Mouse (Mus musculus) embryo, embryonic 9.5 days (tissue): ENCODE results near the gene Palld.

Experiments used
- DNase-seq: peaks from one replicate; pipeline ENCODE4 v3.0.0-alpha.2; 2017; ENCODE audit errors: extremely low spot score

The Palld gene

DNA sequence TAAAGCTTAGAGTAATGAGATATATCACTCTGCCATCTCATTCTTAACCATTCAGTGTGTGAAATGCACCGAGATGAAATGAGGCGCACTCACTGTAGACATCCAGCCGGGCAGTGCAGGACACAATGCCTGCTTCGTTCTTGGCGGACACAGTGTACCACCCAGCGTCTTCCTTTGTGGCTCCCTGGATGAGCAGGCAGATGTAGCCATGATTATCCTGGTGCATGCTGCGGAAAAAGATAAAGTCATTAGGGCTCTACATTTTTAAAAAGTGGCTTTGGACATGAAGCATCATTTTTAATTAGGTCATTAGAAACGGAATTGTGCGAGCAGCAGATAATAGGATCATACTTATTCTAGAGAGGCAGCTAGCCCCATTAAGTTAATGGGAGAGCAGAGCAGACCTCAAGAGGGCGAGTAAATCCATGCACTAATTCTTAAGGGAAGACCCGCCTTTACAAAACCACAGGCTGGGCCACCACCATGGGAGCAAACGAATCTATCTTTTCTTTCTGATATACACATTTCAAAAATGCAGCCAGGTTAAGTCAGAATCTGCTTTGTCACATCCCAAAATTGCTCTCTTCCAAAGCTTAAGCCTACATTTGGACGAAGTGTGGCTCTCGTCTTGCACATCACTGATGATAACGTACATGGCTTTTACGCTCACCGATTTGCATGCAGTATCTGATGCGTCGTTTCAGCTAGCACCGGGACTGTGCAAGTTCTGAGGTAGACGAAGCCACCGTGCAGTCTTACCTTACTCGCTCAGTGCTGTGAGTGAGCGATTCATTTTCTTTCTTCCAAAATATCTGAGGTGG, 387.2 kb downstream of the Palld start:
- no peak for DNase-seq

DNA sequence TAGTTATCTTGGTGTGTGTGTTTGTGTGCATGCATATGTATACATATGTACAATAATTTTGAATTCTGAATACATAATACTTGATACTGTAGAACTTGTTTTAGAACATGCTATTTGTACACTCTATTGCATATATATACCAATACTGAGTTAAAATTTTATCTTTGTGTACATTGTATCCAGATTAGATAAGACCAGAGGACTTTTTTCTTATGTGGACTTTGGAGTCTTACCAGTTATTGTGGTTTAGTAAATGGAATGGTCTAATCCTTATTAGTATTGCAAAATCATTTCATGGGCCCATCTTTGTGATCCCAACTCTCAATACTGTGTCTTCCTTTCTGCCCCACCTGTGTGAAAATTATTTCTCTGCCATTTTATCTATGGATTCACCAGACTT, 400.2 kb downstream of the Palld start:
- DNase-seq: no peak

DNA sequence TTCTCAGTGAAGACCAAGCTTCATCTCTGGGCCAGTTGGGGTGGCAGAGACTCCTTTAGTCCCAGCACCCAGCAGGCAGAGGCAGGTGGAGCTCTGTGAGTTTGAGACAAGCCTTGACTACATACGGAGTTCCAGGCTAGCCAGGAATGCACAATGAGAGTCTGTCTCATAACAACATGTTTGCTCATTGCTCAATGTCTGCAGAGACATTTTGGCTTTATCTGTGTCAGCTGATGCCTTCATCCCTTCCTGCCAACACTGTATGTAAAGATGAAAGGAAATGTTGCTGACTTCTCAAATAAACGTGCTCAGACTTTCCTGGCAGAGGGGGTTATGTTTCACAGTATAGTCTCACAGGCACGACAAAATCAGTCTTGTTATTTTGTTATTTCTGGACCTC, 401.6 kb downstream of the Palld start:
- DNase-seq: no peak

DNA sequence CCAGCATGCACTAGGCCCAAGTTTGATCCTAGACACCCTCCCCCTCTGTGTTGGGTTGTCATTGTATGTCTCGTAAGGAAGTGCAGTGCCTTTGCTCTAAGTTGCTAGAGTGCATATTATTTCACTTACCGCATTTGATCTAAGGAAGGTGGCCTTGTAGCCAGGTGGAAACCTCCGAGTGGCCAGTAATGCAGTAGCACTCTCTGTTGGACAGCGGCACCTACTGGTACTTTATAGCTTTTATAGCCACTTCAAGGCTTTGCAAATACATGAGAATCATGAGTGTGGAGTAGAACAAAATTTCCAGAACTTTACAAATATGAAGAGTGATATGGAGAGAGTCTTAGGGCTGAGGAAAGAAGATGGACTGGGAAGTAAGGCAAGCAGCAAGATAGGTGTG, 403.5 kb downstream of the Palld start:
- no peak for DNase-seq

DNA sequence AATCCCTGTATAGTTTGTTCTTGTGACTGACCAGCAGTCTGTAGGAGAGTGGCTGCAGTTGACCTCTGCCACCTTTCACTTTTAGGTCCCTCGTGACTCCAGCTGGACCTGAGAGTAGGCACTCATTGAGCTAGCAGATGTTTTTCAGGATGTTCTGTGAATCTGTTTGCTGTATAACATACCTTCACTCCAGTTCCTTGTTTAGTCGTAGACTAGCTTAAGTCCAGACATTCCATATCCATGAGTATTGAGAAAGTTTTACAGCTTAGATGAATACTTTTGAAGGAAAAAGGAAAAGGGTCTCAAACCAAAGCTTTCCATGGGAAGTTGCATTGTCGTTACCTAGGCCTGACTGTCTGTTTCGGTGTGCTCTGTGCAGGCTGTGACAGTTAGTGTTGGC, 405.4 kb downstream of the Palld start:
- DNase-seq: no peak

DNA sequence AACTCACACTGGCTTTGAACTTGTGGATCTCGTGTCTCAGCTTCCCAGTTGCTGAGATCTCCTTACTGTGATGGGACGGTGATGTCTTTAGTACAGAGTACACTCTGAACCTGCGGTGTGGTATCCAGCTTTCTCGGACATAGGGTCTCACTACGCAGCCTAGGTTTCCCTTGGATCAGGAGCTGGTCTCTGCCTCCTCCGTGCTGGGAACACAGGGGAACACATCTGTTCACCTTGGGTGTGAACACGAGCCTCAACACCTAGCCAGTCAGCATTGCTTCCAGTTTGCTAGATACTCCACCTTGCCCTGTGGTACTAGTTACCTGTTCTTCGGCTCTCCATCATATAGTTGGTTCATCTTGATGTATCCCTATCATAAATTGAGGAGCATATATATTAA, 413.9 kb downstream of the Palld start:
- DNase-seq: no peak

DNA sequence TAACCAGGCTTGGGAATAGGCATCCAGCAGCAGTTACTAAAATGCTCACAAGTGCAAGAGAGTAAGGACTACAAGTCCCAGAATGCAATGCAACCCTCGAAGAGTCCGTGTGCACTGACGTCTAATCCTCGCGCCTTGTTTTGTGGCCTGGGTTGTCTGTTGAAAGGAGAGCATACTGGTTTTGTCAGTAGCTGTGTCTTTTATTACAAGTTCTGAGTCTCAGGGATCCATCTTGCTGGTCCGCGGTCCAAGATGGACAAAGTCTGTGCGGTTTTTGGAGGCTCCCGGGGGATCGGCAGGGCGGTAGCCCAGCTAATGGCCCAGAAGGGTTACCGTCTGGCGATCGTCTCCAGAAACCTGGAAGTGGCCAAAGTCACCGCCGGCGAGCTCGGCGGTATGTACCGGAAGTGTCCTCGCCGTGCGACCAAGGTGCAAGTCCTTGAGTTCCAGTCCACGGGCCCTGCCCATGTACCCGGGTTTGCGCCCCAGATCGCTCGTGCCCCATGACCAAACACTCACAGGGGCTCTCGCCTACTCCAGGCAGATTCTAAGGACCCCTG, 414.8 kb downstream of the Palld start, which contains the start of gene Cbr4:
Gene Cbr4 (plus strand): TSS at position 138 of the 560 bp plus-strand sequence.
- DNase-seq: peak; percentile 89

DNA sequence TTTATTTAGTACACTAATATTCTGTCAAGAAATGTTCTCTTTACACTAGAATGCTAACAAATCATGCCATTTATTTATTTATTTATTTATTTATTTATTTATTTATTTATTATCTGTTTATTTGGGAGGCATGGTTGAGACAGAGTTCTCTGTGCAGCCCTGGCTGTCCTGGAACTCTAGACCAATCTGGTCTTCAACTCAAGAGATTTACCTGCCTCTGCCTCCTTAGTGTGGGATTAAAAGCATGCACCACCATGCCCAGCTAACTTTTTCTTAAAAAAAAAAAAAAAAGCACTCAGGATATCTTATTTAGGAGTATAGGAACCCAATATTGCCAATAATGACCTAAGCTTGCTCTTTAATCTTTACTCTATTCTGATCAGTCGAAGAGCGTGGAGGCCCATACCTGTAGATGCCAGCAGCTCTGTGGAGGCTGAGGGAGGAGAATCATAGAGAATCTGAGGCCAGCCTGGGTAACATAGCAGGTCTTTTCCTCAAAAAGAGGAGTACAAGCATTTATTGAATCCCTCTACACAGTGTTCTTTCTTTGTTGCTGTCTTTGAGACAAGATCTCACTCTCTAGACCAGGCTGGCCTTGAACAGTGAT, 415.5 kb downstream of the Palld start:
- no peak for DNase-seq

DNA sequence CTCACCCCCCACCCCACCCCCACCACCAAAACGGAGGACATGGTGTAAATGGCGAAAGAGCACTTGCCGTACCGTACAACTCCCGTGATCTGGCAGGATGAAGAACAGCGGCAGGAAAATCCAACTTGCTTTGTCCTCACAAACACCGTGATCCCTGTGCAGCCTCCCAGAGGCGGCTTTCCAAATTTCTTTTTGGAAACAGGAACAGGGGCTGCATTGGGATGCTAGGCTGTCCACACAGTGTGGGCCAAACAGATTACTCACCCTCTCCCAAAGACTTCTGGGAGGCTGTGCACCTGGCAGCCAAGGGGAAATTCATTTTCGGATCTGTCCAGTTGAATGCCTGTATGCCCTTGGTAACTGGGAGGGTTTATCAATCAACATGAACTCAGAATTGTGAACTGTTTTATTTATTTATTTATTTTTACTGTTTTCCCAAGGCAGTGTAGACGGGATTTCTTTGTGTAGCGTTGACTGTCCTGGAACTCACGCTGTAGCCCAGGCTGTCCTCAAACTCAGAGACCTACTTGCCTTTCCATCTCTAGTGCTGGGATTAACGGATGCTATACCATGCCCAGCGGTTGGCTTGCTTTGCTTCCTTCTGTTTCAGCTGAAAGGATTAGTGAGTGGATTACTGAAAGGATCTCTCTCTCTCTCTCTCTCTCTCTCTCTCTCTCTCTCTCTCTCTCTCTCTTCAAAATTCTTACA, 422.1 kb downstream of the Palld start:
- DNase-seq: no peak

DNA sequence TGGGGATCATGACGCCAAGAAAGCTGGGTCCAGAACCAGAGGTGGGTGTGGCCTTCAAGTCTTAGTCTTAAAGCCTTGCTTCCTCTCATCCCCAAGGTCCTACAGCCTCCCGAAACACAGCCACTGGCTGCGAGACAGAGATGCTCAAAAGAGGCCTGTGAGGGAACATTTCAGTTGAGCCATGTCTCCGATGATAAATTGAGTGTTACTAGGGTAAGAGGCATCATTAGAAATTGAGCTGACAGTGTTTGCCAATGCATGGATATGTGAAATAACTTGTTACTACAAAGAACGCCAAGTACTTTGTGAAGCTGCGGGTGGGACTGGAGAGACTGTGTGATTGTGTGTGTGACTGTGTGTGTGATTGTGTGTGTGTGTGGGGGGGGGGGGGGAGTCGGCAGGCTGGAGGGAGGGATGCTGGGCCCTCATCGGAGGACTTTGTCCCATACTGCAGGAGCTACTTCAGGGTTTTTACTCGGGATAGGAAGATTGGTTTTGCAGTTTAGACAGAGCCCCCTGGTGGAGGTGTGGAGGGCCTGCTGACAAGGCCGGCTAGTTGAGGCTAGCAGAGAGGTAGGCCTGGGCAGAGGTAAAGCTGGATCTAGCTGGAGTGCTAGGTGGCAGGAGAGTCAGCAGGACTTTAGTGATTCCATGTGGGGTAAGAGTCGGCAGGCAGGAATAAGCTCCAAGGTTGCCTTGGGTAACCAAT, 422.8 kb downstream of the Palld start:
- DNase-seq: peak; percentile 61

DNA sequence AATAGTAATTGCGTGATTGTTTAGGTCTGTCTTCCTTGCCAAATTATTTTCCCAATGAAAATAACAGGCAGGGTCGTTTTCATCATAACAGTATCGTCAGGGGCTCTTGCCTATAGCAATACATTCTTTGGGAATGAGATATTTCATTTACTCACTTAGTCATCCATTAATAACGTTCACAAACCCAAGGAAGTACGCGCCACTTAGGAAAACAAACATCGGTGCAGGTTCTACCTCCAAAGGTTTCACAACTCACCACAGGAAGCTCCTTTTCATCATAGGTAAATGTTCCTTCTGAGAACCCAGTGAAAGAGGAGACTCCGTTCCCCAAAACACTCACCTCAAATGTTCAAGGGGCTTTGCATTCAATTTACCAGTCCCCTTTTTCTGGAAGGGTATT, 423.7 kb downstream of the Palld start:
- no peak for DNase-seq

DNA sequence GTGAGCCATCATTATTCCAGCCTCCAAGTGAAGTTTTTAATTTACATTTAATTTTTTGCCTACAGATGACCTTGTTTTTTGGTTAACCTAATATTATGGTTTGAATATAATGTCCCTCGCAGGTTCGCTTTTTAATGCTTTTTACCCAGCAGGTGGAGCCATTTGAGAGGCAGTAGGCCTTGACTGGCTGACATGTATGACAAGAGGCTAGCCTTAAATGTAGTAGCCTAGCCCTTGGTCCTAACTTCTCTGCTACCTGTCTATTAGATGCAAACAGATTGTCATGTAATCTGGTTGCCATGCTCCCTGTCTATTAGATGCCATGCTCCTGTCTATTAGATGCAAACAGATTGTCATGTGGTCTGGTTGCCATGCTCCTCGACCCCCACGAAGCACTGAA, 424.3 kb downstream of the Palld start:
- DNase-seq: no peak

DNA sequence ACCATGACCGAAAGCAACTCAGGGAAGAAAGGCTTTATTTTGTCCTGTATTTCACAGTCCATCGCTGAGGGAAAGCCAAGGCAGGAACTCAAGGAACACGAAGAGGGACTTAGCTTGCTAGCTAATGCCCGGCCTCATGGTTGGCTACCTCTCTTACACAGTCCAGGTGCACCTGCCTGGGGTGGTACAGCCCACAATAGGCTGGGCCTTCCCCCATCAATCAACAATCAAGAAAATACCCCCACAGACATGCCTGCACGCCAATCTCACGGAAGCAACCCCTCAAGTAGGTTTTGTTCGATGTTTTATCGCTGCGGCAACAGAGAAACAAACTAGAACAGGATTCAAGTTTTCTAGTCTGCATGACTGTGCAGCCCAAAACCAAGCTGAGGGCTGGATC, 426.3 kb downstream of the Palld start:
- no peak for DNase-seq

DNA sequence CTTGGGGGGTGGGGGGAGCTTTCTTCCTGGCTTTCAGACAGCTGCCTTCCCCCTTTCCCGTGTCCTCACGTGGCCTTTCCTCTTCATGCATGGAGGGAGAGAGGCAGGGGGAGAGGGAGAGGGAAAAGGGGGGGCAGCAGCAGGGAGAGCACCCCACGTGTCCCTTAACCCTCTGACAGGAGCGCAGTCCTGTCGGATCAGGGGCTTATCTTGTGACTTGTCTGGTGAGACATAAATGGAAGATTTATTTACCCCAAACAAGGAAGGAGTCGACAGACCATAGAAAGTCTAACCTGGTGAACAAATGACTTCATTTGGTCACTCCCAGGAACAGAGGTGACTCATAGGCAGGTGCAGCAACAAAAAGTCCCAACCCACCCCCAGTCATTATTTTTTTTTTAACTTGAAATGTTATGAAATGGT, 427.2 kb downstream of the Palld start:
- DNase-seq: no peak

DNA sequence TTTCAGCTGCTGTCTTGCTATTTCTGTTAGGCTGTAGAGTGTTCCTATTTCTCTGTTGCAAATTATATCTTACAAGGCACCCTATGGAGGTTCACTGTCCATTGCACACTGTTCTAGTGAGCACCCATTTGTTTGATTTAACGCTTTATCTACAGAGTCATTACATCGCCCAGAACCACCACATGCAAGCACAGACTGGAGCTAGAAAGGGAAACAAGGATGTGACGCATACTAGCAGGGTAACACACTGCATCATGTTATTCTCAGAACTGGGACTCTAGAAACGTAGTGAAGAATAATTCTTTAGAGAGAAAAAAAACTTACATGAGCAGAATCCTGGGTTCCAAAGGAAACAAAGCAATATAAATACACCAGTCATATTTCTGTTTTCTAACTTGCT, 432.3 kb downstream of the Palld start:
- DNase-seq: no peak

DNA sequence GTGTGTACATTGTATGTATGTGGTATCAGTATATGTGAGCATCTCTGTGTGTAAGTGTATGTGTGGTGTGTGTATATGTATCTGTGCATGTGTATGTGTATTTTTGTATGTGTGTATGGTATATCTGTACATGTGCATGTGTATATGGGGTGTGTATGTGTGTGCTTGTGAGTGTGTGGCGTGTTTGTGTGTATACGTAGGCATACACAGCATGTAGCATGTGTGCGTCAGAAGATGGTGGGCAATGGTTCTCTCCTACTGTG, 435.0 kb downstream of the Palld start:
- DNase-seq: no peak

DNA sequence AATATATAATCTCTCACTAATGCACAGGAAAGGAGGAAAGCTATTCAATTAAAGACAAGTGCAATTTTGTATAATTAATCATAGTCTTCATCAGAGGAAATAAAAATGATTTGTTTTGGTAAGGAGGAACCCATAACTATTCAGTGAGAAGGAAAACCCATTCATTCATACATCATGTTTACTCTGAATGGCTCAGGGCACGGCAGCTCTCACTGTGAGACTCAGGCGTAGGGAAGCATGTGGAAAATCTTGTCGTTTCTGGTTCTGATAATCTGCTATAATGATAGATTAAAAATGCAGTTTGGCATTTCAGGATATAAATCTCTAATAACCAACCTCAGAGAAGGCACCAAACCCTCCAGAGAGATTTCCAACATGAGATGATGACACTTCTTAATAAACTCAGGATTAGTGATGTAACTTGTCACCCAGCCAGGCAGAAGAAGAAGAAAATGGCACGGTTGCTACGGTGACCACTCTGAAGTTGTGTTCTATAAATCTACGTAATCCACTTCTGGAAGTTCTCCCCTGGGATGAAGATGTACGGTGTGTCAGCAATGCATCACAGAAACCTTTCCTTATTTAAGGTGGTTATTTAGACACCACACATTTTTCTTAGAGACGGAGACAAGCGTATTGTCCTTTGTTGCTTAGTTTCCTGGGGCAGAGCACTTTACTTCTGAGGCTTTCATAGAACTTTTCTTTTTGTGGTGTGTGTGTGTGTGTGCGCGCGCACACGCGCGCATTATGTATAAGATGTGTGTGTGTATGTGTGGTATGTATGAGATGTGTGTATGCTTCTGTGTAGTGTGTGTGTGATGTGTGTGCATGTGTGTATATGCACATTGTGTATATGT, 435.6 kb downstream of the Palld start:
- no peak for DNase-seq

DNA sequence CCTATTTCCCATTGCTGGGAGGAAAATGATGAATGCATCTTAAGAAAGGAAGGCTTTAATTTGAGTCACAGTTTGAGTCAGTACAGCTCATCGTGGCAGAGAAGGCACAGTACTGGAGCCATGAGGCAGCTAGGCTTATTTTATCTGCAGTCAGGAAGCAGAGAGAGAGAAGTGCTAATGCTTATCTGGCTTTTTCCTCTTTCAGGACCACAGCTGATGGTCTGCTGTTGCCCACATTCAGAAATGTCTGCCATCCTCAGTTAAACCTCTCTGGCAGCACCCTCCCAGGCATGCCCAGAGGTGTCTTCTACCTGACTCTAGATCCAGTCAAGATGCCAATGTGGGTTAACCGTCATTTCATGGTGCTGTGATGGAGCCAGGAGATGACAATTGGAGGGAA, 438.1 kb downstream of the Palld start:
- DNase-seq: no peak

DNA sequence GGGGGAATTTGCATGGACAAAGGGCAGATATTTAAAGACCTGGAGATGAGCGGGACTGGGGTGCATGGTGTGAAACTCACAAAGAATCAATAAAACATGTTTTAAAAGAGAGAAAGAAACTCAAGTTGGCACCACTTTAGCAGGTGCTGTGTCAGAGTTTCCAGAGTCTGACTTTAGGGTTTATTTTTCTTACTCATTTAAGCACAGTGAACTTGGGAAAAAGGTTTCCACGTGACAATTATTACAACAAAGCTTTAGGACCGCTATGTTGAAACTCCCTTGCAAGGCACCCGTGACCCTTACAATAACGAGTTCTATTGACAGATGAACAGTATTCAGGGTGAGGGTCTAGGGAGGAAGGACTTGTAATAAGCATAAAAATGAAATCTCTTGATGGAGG, 440.3 kb downstream of the Palld start:
- no peak for DNase-seq
